Mouse (Mus musculus) liver, embryonic 14.5 days (tissue): ENCODE measurements around the gene Nlrp9b. TPM values are rescaled to one million over a fixed set of nuclear protein-coding genes. Genes with fewer than 3 reads are reported as not detected.
"Not testable (repeated sequence)": the region's sequence is repeated elsewhere in the genome, so short reads cannot be mapped to it uniquely, and the experiment has no call there.

ENCODE experiments used
- ATAC-seq: fragments of 200-750 bp; cut with Nextera tagmentation; 2 replicates; pipeline ENCODE4 v1.8.0; 2017; ENCODE audit warnings: moderate number of reproducible peaks, mild to moderate bottlenecking, moderate library complexity; ENCODE audit not compliant: insufficient read depth
- DNase-seq, 3 experiments: peaks; one replicate each; pipeline ENCODE4 v3.0.0-alpha.2; 2012 to 2013; ENCODE audit warnings: low read depth in 3 of 3, low spot score in 3 of 3
- H3K27ac ChIP-seq: fragments of 300-500 bp; sonication (generic); 2 replicates; pipeline ENCODE4 v1.5.1; 2014; ENCODE audit warnings: moderate library complexity, mild to moderate bottlenecking, control low read depth, inconsistent platforms
- H3K27me3 ChIP-seq: fragments of 300-500 bp; sonication (generic); 2 replicates; pipeline ENCODE4 v1.6.1; 2014; ENCODE audit warnings: mild to moderate bottlenecking, low read length, moderate library complexity; ENCODE audit not compliant: control insufficient read depth, insufficient read depth
- H3K36me3 ChIP-seq: fragments of 300-500 bp; sonication (generic); replicated peaks from 2 replicates; pipeline ENCODE4 v1.6.1; 2014; ENCODE audit warnings: low read depth; ENCODE audit not compliant: control insufficient read depth, insufficient read depth
- H3K4me1 ChIP-seq, 2 experiments: fragments of 200-500 bp in 1 of 2; fragments of 300-500 bp in 1 of 2; sonication (generic) in 1 of 2; replicated peaks; 2 replicates each; pipeline ENCODE4 v1.6.1; 2012 to 2014; ENCODE audit warnings: antibody characterized with exemption in 1 of 2, inconsistent platforms in 1 of 2, low read length in 1 of 2; ENCODE audit not compliant: control insufficient read depth in 2 of 2, insufficient read depth in 2 of 2
- H3K4me2 ChIP-seq: fragments of 300-500 bp; sonication (generic); 2 replicates; pipeline ENCODE4 v1.6.1; 2014; ENCODE audit warnings: low read depth, mild to moderate bottlenecking, control low read depth, moderate library complexity
- H3K4me3 ChIP-seq, 2 experiments: fragments of 200-500 bp in 1 of 2; fragments of 300-500 bp in 1 of 2; sonication (generic) in 1 of 2; 2 replicates each; pipeline ENCODE4 v1.5.1; 2012 to 2014; ENCODE audit warnings: low read depth in 2 of 2, low read length in 2 of 2, mild to moderate bottlenecking in 2 of 2, control low read depth in 1 of 2, inconsistent platforms in 1 of 2, moderate library complexity in 1 of 2; ENCODE audit not compliant: insufficient read depth in 1 of 2
- H3K9ac ChIP-seq: fragments of 300-500 bp; sonication (generic); replicated peaks from 2 replicates; pipeline ENCODE4 v1.6.1; 2014; ENCODE audit warnings: mild to moderate bottlenecking, control low read depth, moderate library complexity
- H3K9me3 ChIP-seq: fragments of 300-500 bp; sonication (generic); 2 replicates; pipeline ENCODE4 v1.6.1; 2016; ENCODE audit warnings: low read length, mixed read lengths; ENCODE audit not compliant: control insufficient read depth
- CTCF ChIP-seq: IDR thresholded peaks from 2 replicates; pipeline ENCODE4 v1.5.1; 2016; ENCODE audit warnings: antibody characterized with exemption, low read depth, control low read depth
- EP300 ChIP-seq: IDR thresholded peaks from 2 replicates; pipeline ENCODE4 v1.6.1; 2016; ENCODE audit warnings: antibody characterized with exemption, low read depth
- WGBS: fragments of 180-500 bp; shearing (Covaris S2); extraction: QIAGEN DNeasy Blood & Tissue Kit; methylation state at CpG from one replicate; pipeline ENCODE4 v1.1.7; 2014; ENCODE audit not compliant: insufficient replicate concordance; 5-methylcytosine and 5-hydroxymethylcytosine counted together
- polyA plus RNA-seq, 2 experiments: library from polyadenylated mRNA; depleted of rRNA in 1 of 2; stranded (reverse) in 1 of 2; unstranded in 1 of 2; fragments of >200 nt; fragmentation: Nextera tagmentation in 1 of 2; extraction: Ambion mirVana in 1 of 2; gene quantifications; 2 replicates each; pipeline versions ENCODE4 v1.2.1 to v1.2.3; 2012 to 2014

The Nlrp9b gene
- not detected in 2 replicates for polyA plus RNA-seq (2012; rRNA removed)
- polyA plus RNA-seq (2014; fragmentation: Nextera tagmentation; extraction: Ambion mirVana) = not detected in 2 replicates

DNA sequence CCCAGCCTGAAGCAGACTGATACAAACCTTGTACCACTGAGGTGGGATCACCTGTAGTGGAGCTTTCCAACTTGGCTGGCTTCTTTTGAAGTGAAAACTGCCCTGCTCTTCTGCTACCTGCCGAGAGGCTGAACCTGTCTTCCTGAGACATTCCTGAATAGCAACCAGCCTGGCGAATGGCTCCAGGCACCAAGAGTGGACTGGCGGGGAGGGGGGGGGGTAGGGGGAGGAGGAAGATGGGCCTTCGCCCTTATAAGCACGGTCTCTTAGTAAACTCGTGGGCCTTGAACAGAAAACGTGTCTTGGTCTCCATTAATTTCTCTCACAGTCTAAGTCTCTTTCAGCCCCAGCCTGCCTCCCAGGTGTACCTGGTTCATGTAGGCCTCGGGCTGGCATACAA is at the start of gene Nlrp9b:
Gene Nlrp9b (plus strand): TSS at position 301 of the 400 bp plus-strand sequence.
- DNase-seq, H3K27me3 ChIP-seq, H3K36me3 ChIP-seq, H3K9me3 ChIP-seq, H3K27ac ChIP-seq, H3K9ac ChIP-seq, H3K4me1 ChIP-seq, ATAC-seq, H3K4me2 ChIP-seq, H3K4me3 ChIP-seq: not testable (repeated sequence)
- 46% methylated on average over 8 of the region's 8 CpGs for WGBS

- Histone ChIP-seq H3K27me3 (no peaks in the 10 kb centered on the region), H3K9me3 (no peaks in the 10 kb centered on the region), H3K4me3 (no peak overlapping the region), H3K4me1 (peaks cover 0 to 4% of the 10 kb centered on the region in 2 experiments; a peak in 1 of 4 replicates), H3K4me2 (no peak overlapping the region), H3K27ac (no peak overlapping the region), H3K36me3 (no peaks in the 10 kb centered on the region), H3K9ac (no peak overlapping the region)
- 73% methylated on average over 8 of the region's 8 CpGs for WGBS
- no peak for DNase-seq
- TF ChIP-seq CTCF (no peak), EP300 (no peak)
- no peak for ATAC-seq
These were observed 46.6 kb upstream of the Nlrp9b start for GRCm38 (mm10) chr7:19944709-19945108.

GRCm38 (mm10) chr7:19945201-19945600 is 46.1 kb upstream of the Nlrp9b start:
- no peak for ATAC-seq
- Histone ChIP-seq H3K36me3 (no peaks in the 10 kb centered on the region), H3K9me3 (no peaks in the 10 kb centered on the region), H3K27me3 (no peaks in the 10 kb centered on the region), H3K9ac (no peak overlapping the region), H3K4me1 (peaks cover 0 to 2% of the 10 kb centered on the region in 2 experiments; a peak in 1 of 4 replicates), H3K4me2 (no peak overlapping the region), H3K27ac (no peak overlapping the region), H3K4me3 (no peak overlapping the region)
- no peak for DNase-seq
- no peak for TF ChIP-seq CTCF
- TF ChIP-seq EP300 = no peak
- 70% methylated on average over 5 of the region's 5 CpGs for WGBS

- no peak overlapping the region for H3K27ac ChIP-seq
- H3K9ac ChIP-seq = no peak overlapping the region
- H3K4me1 ChIP-seq = no peaks in the 10 kb centered on the region; a peak in 1 of 4 replicates
- H3K27me3 ChIP-seq = no peaks in the 10 kb centered on the region
- DNase-seq (no peak), ATAC-seq (no peak)
- H3K36me3 ChIP-seq = no peaks in the 10 kb centered on the region
- no peak overlapping the region for H3K4me2 ChIP-seq
- no peak overlapping the region for H3K4me3 ChIP-seq
- whole genome bisulfite sequencing = 63% methylated on average over 13 of the region's 13 CpGs
- no peak for TF ChIP-seq CTCF
- no peak for TF ChIP-seq EP300
- no peaks in the 10 kb centered on the region for H3K9me3 ChIP-seq
These were observed 45.3 kb upstream of the Nlrp9b start for GRCm38 (mm10) chr7:19945821-19946515.

DNA sequence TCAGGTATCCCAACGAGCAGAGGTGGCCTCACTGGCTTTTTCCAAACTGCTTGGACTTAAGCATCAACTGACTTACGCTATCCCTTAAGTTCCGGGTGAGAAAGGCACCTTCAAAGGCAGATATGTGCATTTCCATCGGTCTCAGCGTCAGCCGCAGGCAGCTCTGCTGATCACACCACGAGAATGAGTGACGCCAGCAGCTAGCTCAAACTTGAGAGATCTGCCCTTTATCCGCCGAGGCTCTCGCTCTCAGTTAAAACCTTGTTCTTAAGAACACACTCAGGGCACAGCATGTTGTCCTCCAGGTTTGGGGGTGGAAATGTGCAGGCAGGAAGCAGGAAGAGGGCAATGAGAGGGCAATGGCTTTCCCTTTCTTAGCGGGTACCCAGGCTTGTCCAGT is 42.3 kb upstream of the Nlrp9b start:
- no peak for TF ChIP-seq CTCF
- no peak for TF ChIP-seq EP300
- no peak for DNase-seq

More for the DNA sequence above, 42.3 kb upstream of the Nlrp9b start:
- Histone ChIP-seq H3K36me3 (no peaks in the 10 kb centered on the region), H3K9me3 (no peaks in the 10 kb centered on the region), H3K27me3 (no peaks in the 10 kb centered on the region), H3K4me3 (no peak overlapping the region), H3K4me2 (no peak overlapping the region), H3K4me1 (peaks cover 0 to 3% of the 10 kb centered on the region in 2 experiments; a peak in 2 of 4 replicates), H3K9ac (no peak overlapping the region), H3K27ac (no peak overlapping the region)
- no peak for ATAC-seq
- WGBS = 65% methylated on average over 12 of the region's 12 CpGs
